Mouse (Mus musculus) embryonic facial prominence, embryonic 14.5 days (tissue): Measurements from ENCODE around the gene Pex6. TPM values are rescaled to one million over a fixed set of nuclear protein-coding genes. Genes with fewer than 3 reads are reported as not detected.
A peak's percentile ranks its signal among the peaks of the same experiment; 100 is the strongest.

Source experiments
- ATAC-seq: fragments of 200-750 bp; cut with Nextera tagmentation; 2 replicates; pipeline ENCODE4 v1.8.0; 2017; ENCODE audit warnings: low read depth, moderate number of reproducible peaks, moderate TSS enrichment
- DNase-seq: peaks from one replicate; pipeline ENCODE4 v3.0.0-alpha.2; 2015; ENCODE audit warnings: low spot score
- H3K27ac ChIP-seq: fragments of 300-500 bp; sonication (generic); replicated peaks from 2 replicates; pipeline ENCODE4 v1.5.1; 2014; ENCODE audit warnings: low read depth, mild to moderate bottlenecking, low read length, moderate library complexity
- H3K27me3 ChIP-seq: fragments of 300-500 bp; sonication (generic); replicated peaks from 2 replicates; pipeline ENCODE4 v1.6.1; 2014; ENCODE audit warnings: low read length; ENCODE audit not compliant: control insufficient read depth, insufficient read depth
- H3K36me3 ChIP-seq: fragments of 300-500 bp; sonication (generic); 2 replicates; pipeline ENCODE4 v1.6.1; 2014; ENCODE audit warnings: low read length, mixed read lengths; ENCODE audit not compliant: control insufficient read depth, insufficient read depth
- H3K4me1 ChIP-seq: fragments of 300-500 bp; sonication (generic); 2 replicates; pipeline ENCODE4 v1.6.1; 2014; ENCODE audit warnings: antibody characterized with exemption, low read length; ENCODE audit not compliant: control insufficient read depth, insufficient read depth
- H3K4me2 ChIP-seq: fragments of 300-500 bp; sonication (generic); 2 replicates; pipeline ENCODE4 v1.6.1; 2014; ENCODE audit warnings: low read depth, mild to moderate bottlenecking, low read length, moderate library complexity, mixed read lengths
- H3K4me3 ChIP-seq: fragments of 300-500 bp; sonication (generic); 2 replicates; pipeline ENCODE4 v1.5.1; 2014; ENCODE audit warnings: low read depth, mild to moderate bottlenecking, low read length
- H3K9ac ChIP-seq: fragments of 300-500 bp; sonication (generic); 2 replicates; pipeline ENCODE4 v1.6.1; 2014; ENCODE audit warnings: low read depth, mild to moderate bottlenecking, low read length, moderate library complexity, mixed read lengths
- H3K9me3 ChIP-seq: fragments of 300-500 bp; sonication (generic); 2 replicates; pipeline ENCODE4 v1.6.1; 2016; ENCODE audit warnings: low read length; ENCODE audit not compliant: control insufficient read depth
- WGBS: fragments of 180-500 bp; shearing (Covaris S2); extraction: QIAGEN DNeasy Blood & Tissue Kit; methylation state at CpG from one replicate; pipeline ENCODE4 v1.1.7; 2014; 5-methylcytosine and 5-hydroxymethylcytosine counted together
- polyA plus RNA-seq: library from polyadenylated mRNA; unstranded; fragments of >200 nt; fragmentation: Nextera tagmentation; extraction: Ambion mirVana; gene quantifications from 2 replicates; pipeline ENCODE4 v1.2.1, GENCODE M21; 2014

The Pex6 gene
- polyA plus RNA-seq, 1 experiment from 2014 or later, result 22.2 TPM

- ATAC-seq, result no peak
- Histone ChIP-seq H3K4me1 (peaks cover 23% of the 10 kb centered on the region), H3K27ac (0 out of 2 replicates have a peak overlapping the region, but pooled peaks have one; percentile 16), H3K9me3 (no peaks in the 10 kb centered on the region), H3K27me3 (no peaks in the 10 kb centered on the region), H3K4me3 (peak overlapping the region; percentile 82), H3K36me3 (peaks cover 53% of the 10 kb centered on the region), H3K9ac (peak overlapping the region; percentile 78), H3K4me2 (peak overlapping the region; percentile 88)
- 31% methylated on average over 9 of the region's 9 CpGs for WGBS
- DNase-seq, result peak; percentile 51
These were observed 32.4 kb upstream of the Pex6 start for GRCm38 (mm10) chr17:46678911-46679310.

DNA sequence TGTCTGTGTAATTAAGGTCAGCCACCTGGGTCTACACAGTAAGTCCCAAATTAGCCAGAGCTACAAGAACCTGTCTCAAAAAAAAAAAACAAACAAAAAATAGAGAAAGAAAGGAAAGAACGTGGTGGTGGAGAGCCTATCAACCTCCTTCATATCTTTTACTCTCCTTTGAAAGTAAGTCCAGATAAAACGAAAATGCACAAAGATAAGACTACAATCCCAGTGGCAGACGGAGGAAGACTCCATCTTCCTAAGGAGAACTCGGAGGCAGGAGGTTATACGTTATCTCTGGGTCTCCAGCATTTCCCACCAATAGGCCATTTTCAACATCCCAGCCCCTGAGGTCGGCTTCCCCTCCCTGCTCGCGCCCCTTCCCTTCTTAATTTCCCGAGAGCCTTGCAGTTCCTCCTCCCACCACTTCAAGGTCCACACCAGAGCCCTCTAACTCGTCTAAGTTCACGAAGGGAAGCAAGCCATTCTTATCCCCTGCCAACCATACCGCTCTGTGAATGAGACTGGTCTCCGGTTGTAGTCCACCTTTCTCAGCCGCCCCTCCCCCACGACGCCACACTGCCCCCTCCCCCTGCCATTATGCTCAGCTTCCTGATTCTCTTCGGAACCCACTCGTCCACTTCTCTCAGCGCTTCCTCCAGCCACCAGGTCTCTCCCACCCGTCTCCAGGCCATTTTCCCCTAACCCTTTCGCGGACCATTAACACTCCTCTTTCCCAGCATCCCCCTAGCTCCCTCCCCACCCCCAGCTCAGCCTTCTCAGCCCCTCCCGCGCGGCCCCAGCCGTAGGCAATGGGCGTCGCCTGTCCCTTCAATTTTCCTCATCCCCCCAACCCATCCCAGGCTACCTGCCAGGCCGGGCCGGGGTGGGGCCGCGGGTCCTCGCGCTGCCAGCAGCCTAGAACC lies 31.2 kb upstream of the Pex6 start:
- no peaks in the 10 kb centered on the region for H3K9me3 ChIP-seq
- no peaks in the 10 kb centered on the region for H3K27me3 ChIP-seq
- DNase-seq (peak; percentile 66), ATAC-seq (peak; percentile 24)
- peaks cover 59% of the 10 kb centered on the region for H3K36me3 ChIP-seq
- H3K9ac ChIP-seq, result peak overlapping the region; percentile 78
- peak overlapping the region; percentile 88 for H3K4me2 ChIP-seq
- under 1% methylated on average over 34 of the region's 34 CpGs for WGBS
- H3K4me1 ChIP-seq, result peaks cover 17% of the 10 kb centered on the region
- peak overlapping the region; percentile 82 for H3K4me3 ChIP-seq
- peak overlapping the region; percentile 87 for H3K27ac ChIP-seq

GRCm38 (mm10) chr17:46680760-46681373 lies 30.4 kb upstream of the Pex6 start, which contains the start of gene Klhdc3:
Gene Klhdc3, minus strand, starts transcription at chr17:46680914.
- under 1% methylated on average over 44 of the region's 49 CpGs for WGBS
- H3K9ac ChIP-seq, result peak within 1 kb of the TSS; percentile 78

DNA sequence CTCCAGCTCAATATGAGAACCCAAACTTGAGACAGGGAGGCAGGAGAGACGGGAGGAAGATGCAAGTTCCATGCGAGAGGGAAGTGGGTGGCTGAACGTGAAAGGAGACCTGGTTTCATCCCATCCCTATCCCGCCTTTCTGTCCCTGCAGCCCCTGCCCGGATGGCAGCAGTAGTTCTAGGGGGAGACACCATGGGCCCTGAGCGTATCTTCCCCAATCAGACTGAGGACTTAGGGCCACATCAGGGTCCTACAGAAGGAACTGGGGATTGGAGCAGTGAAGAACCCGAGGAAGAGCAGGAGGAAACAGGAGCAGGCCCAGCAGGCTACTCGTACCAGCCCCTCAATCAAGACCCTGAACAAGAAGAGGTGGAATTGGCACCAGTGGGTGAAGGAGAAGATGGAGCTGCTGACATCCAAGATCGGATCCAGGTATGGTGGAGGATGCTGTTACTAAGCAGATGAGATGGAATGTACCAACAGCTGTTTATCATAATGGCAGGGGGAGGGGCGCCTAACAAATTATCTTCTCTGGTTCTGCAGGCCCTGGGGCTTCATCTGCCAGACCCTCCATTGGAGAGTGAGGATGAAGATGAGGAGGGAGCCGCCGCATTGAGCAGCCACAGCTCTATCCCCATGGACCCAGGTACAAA lies 29.7 kb upstream of the Pex6 start:
- peak overlapping the region; percentile 64 for H3K27ac ChIP-seq
- H3K4me2 ChIP-seq, result peak overlapping the region; percentile 88
- no peaks in the 10 kb centered on the region for H3K9me3 ChIP-seq
- 17% methylated on average over 12 of the region's 12 CpGs for WGBS
- H3K4me1 ChIP-seq, result peaks cover 17% of the 10 kb centered on the region
- DNase-seq, result no peak
- H3K4me3 ChIP-seq, result peak overlapping the region; percentile 82
- no peak for ATAC-seq
- no peaks in the 10 kb centered on the region for H3K27me3 ChIP-seq
- peak overlapping the region; percentile 78 for H3K9ac ChIP-seq
- peaks cover 59% of the 10 kb centered on the region for H3K36me3 ChIP-seq

More at GRCm38 (mm10) chr17:46680760-46681373, 30.4 kb upstream of the Pex6 start, which contains the start of gene Klhdc3:
- Histone ChIP-seq H3K27ac (peak within 1 kb of the TSS; percentile 87), H3K27me3 (no peaks in the 10 kb centered on the region), H3K4me3 (peak within 1 kb of the TSS; percentile 82), H3K4me2 (peak within 1 kb of the TSS; percentile 88), H3K9me3 (no peaks in the 10 kb centered on the region), H3K4me1 (peaks cover 17% of the 10 kb centered on the region), H3K36me3 (peaks cover 59% of the 10 kb centered on the region)
- DNase-seq (peak; percentile 99), ATAC-seq (peak; percentile 98)

- H3K4me1 ChIP-seq, result peaks cover 17% of the 10 kb centered on the region
- no peak overlapping the region for H3K4me2 ChIP-seq
- H3K4me3 ChIP-seq, result no peak overlapping the region
- no peaks in the 10 kb centered on the region for H3K9me3 ChIP-seq
- H3K27ac ChIP-seq, result no peak overlapping the region
- ATAC-seq (no peak), DNase-seq (no peak)
- peaks cover 59% of the 10 kb centered on the region for H3K36me3 ChIP-seq
- no peak overlapping the region for H3K9ac ChIP-seq
- WGBS, result 88% methylated on average over 15 of the region's 16 CpGs
- H3K27me3 ChIP-seq, result no peaks in the 10 kb centered on the region
These were observed 28.4 kb upstream of the Pex6 start for GRCm38 (mm10) chr17:46682654-46683389.

- H3K27me3 ChIP-seq, result no peaks in the 10 kb centered on the region
- H3K4me1 ChIP-seq, result peaks cover 7% of the 10 kb centered on the region; the same call in 1 of the 2 replicates
- H3K4me2 ChIP-seq, result no peak overlapping the region
- no peak overlapping the region for H3K27ac ChIP-seq
- WGBS, result 93% methylated on average over 6 of the region's 6 CpGs
- H3K9ac ChIP-seq, result no peak overlapping the region
- ATAC-seq (no peak), DNase-seq (no peak)
- no peaks in the 10 kb centered on the region for H3K9me3 ChIP-seq
- peaks cover 63% of the 10 kb centered on the region for H3K36me3 ChIP-seq
- H3K4me3 ChIP-seq, result no peak overlapping the region
These were observed 25.4 kb upstream of the Pex6 start for GRCm38 (mm10) chr17:46685913-46686312.

DNA sequence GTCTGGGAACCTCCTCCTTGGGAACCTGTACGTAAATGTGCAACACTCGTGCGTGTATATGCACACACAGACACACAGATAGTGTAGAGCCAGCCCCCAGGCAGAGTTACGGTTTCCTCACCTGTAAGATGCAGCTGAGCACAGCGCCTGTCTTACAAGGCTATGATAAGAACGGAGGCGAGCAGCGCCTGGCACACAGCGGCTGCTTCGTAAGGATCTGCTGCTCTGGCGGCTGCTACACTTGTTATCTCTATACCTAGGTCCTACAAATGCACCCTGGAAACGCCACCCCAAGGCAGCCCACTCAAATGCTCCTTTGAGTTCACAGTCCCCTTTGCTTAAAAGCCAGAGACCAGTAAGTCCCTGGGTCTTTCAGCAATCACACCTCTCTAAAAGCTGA lies 20.6 kb upstream of the Pex6 start:
- Histone ChIP-seq H3K4me3 (no peak overlapping the region), H3K27ac (no peak overlapping the region), H3K9me3 (no peaks in the 10 kb centered on the region), H3K27me3 (no peaks in the 10 kb centered on the region), H3K9ac (no peak overlapping the region), H3K36me3 (peaks cover 32% of the 10 kb centered on the region), H3K4me1 (no peaks in the 10 kb centered on the region), H3K4me2 (no peak overlapping the region)
- no peak for DNase-seq
- ATAC-seq, result no peak
- 95% methylated on average over 12 of the region's 12 CpGs for WGBS

GRCm38 (mm10) chr17:46691390-46691789 lies 19.9 kb upstream of the Pex6 start:
- ATAC-seq, result no peak
- Histone ChIP-seq H3K27ac (no peak overlapping the region), H3K4me2 (no peak overlapping the region), H3K4me3 (no peak overlapping the region), H3K9ac (no peak overlapping the region), H3K27me3 (no peaks in the 10 kb centered on the region), H3K9me3 (no peaks in the 10 kb centered on the region), H3K36me3 (peaks cover 24% of the 10 kb centered on the region), H3K4me1 (no peaks in the 10 kb centered on the region)
- no peak for DNase-seq
- 96% methylated on average over 2 of the region's 2 CpGs for WGBS
